19 mouse cellular contexts compared by ENCODE assay signal in genomic region chr11:96259038-96259437, GRCm38 (mm10). TPM values are rescaled to one million over a fixed set of nuclear protein-coding genes. Genes with fewer than 3 reads are reported as not detected.
DNase-seq lines count a peak whose midpoint lies in the region; ATAC-seq and TF ChIP-seq lines count a peak whose summit lies in the region.
"Had no signal": no experiment of that assay in that cellular context is flagged by ENCODE, and none has a peak within 500 bp of the region (broad histone marks: within the 10 kb centered on the region; RNA-seq: fewer than 3 reads in every experiment).

No protein-coding gene starts in this region.

- DNase-seq in adrenal gland, adult 2 months: peak; percentile 46
- DNase-seq in adrenal gland, postnatal 4 days (ENCODE audit: low spot score in 2 of 2): no peak
- DNase-seq in embryonic facial prominence, embryonic 10.5 days (ENCODE audit: low spot score): peak; percentile 8
- DNase-seq in kidney, adult 2 months: peak; percentile 90
- peak; percentile 74 to 93 for DNase-seq in kidney, postnatal 25 days
- DNase-seq in urinary bladder, postnatal 14 days (ENCODE audit: low spot score): no peak
- no peak for DNase-seq in natural killer cell, adult 2 months (ENCODE audit: low spot score in 2 of 2)
- DNase-seq: cerebellum, adult 8-10 months; gastrocnemius, postnatal 14 days; heart, postnatal 10 days; thymus, postnatal 36 days had no signal

- ATAC-seq in activated CD4-positive, CD25-positive, alpha-beta regulatory T cell, adult 4 months: no peak

- TF ChIP-seq POLR2A in kidney, adult 2 months (IDR thresholded peaks at IDR 0.05; ENCODE audit: low read depth, low read length): no peak

- no peak overlapping the region for H3K27ac ChIP-seq in embryonic facial prominence, embryonic 10.5 days (replicated peaks)
- H3K27ac ChIP-seq in kidney, adult 2 months (ENCODE audit: insufficient read depth, low read depth, low read length): 0 out of 2 replicates have a peak overlapping the region, but pooled peaks have one; percentile 3
- H3K27ac ChIP-seq: hindbrain, embryonic 15.5 days; layer of hippocampus, adult 2 months; lung, embryonic 15.5 days; stomach, postnatal 0 days had no signal

- H3K36me3 ChIP-seq in embryonic facial prominence, embryonic 10.5 days (replicated peaks): no peaks in the 10 kb centered on the region
- H3K36me3 ChIP-seq in kidney, adult 2 months (ENCODE audit: control insufficient read depth, insufficient read depth, low read length): no peaks in the 10 kb centered on the region
- H3K36me3 ChIP-seq: hindbrain, embryonic 15.5 days; lung, embryonic 15.5 days had no signal

- WGBS in embryonic facial prominence, embryonic 10.5 days: 0% methylated on average over 2 of the region's 2 CpGs
- 17% methylated on average over 2 of the region's 2 CpGs for WGBS in kidney, adult 2 months

- H3K27me3 ChIP-seq in embryonic facial prominence, embryonic 10.5 days (replicated peaks; ENCODE audit: low read depth, poor library complexity, severe bottlenecking): peaks cover 100% of the 10 kb centered on the region
- H3K27me3 ChIP-seq in kidney, adult 2 months (replicated peaks; ENCODE audit: control insufficient read depth, insufficient read depth, low read length): no peaks in the 10 kb centered on the region

- TF ChIP-seq CTCF in kidney, adult 2 months (conservative IDR thresholded peaks at IDR 0.05; ENCODE audit: insufficient read depth, insufficient read length, low read depth, low read length): no peak

- no peak overlapping the region for H3K4me3 ChIP-seq in embryonic facial prominence, embryonic 10.5 days
- H3K4me3 ChIP-seq in kidney, adult 2 months (ENCODE audit: insufficient read depth, low read depth, low read length): no peak overlapping the region
- H3K4me3 ChIP-seq: hindbrain, embryonic 15.5 days; layer of hippocampus, adult 2 months; lung, embryonic 15.5 days; megakaryocyte, embryonic 14.5 days had no signal

- H3K4me1 ChIP-seq in embryonic facial prominence, embryonic 10.5 days: peaks cover 4% of the 10 kb centered on the region; the same call in 1 of the 2 replicates
- peaks cover 41% of the 10 kb centered on the region for H3K4me1 ChIP-seq in kidney, adult 2 months (ENCODE audit: control insufficient read depth, insufficient read depth, low read length)
- H3K4me1 ChIP-seq: hindbrain, embryonic 15.5 days had no signal

- no peaks in the 10 kb centered on the region for H3K9me3 ChIP-seq in embryonic facial prominence, embryonic 10.5 days
- H3K9me3 ChIP-seq: hindbrain, embryonic 15.5 days; lung, embryonic 15.5 days; megakaryocyte, embryonic 14.5 days had no signal

RNA-seq across cellular contexts. Expression of gene Hoxb9, which starts 12.2 kb away (rescaled TPM):
- total RNA-seq in adrenal gland, adult 2 months (2021): 100 to 1,000 TPM; 183 to 377 TPM
- polyA plus RNA-seq in adrenal gland, adult 2 months (2012; rRNA removed): 156 and 180 TPM in 2 replicates
- 10 to 100 TPM; 86.0 to 93.6 TPM for total RNA-seq in adrenal gland, postnatal 4 days (2021)
- polyA plus RNA-seq in embryonic facial prominence, embryonic 10.5 days (2016; fragmentation: Nextera tagmentation; extraction: Ambion mirVana): not detected in 2 replicates
- polyA plus RNA-seq in kidney, adult 2 months (2012; rRNA removed): 27.8 and 29.6 TPM in 2 replicates
- polyA plus RNA-seq in activated CD4-positive, CD25-positive, alpha-beta regulatory T cell, adult 4 months (2017; shearing (Covaris generic)): under 1 TPM in 1 of 2 experiments, not detected in 1; 0.15 TPM
- total RNA-seq: CH12.LX; heart, postnatal 10 days; layer of hippocampus, adult 2 months; left cerebral cortex, postnatal 10 days had no signal

RNA-seq across cellular contexts. Expression of gene Hoxb8, which starts 22.7 kb away (rescaled TPM):
- total RNA-seq in adrenal gland, adult 2 months (2021): 10 to 100 TPM; 67.3 to 93.9 TPM
- polyA plus RNA-seq in adrenal gland, adult 2 months (2012; rRNA removed): 357 and 428 TPM in 2 replicates
- 10 to 100 TPM; 58.4 to 61.2 TPM for total RNA-seq in adrenal gland, postnatal 4 days (2021)
- polyA plus RNA-seq in embryonic facial prominence, embryonic 10.5 days (2016; fragmentation: Nextera tagmentation; extraction: Ambion mirVana): not detected in 2 replicates
- polyA plus RNA-seq in kidney, adult 2 months (2012; rRNA removed): 51.7 and 69.9 TPM in 2 replicates
- not detected for polyA plus RNA-seq in activated CD4-positive, CD25-positive, alpha-beta regulatory T cell, adult 4 months (2017; shearing (Covaris generic))
- total RNA-seq: CH12.LX; heart, postnatal 10 days; layer of hippocampus, adult 2 months; left cerebral cortex, postnatal 10 days had no signal

RNA-seq across cellular contexts. Expression of gene Hoxb7, which starts 27.4 kb away (rescaled TPM):
- 10 to 100 TPM; 46.4 to 46.7 TPM for total RNA-seq in adrenal gland, adult 2 months (2021)
- polyA plus RNA-seq in adrenal gland, adult 2 months (2012; rRNA removed): 48.8 and 55.9 TPM in 2 replicates
- 10 to 100 TPM; 39.4 to 49.8 TPM for total RNA-seq in adrenal gland, postnatal 4 days (2021)
- polyA plus RNA-seq in embryonic facial prominence, embryonic 10.5 days (2016; fragmentation: Nextera tagmentation; extraction: Ambion mirVana): not detected in 2 replicates
- polyA plus RNA-seq in kidney, adult 2 months (2012; rRNA removed): 15.5 and 16.5 TPM in 2 replicates
- polyA plus RNA-seq in activated CD4-positive, CD25-positive, alpha-beta regulatory T cell, adult 4 months (2017; shearing (Covaris generic)): not detected
- total RNA-seq: CH12.LX; heart, postnatal 10 days; layer of hippocampus, adult 2 months; left cerebral cortex, postnatal 10 days had no signal

RNA-seq across cellular contexts. Expression of gene Hoxb6, which starts 33.2 kb away (rescaled TPM):
- total RNA-seq in adrenal gland, adult 2 months (2021): 10 to 100 TPM; 33.0 to 72.2 TPM
- 201 and 210 TPM in 2 replicates for polyA plus RNA-seq in adrenal gland, adult 2 months (2012; rRNA removed)
- 10 to 100 TPM; 43.6 to 47.9 TPM for total RNA-seq in adrenal gland, postnatal 4 days (2021)
- 0.15 TPM in 1 of 2 replicates, not detected in the other for polyA plus RNA-seq in embryonic facial prominence, embryonic 10.5 days (2016; fragmentation: Nextera tagmentation; extraction: Ambion mirVana)
- 62.7 and 67.9 TPM in 2 replicates for polyA plus RNA-seq in kidney, adult 2 months (2012; rRNA removed)
- polyA plus RNA-seq in activated CD4-positive, CD25-positive, alpha-beta regulatory T cell, adult 4 months (2017; shearing (Covaris generic)): not detected
- total RNA-seq: heart, postnatal 10 days; layer of hippocampus, adult 2 months; left cerebral cortex, postnatal 10 days had no signal

RNA-seq across cellular contexts. Expression of gene Hoxb5, which starts 44.1 kb away (rescaled TPM):
- 10 to 100 TPM; 15.2 to 31.6 TPM for total RNA-seq in adrenal gland, adult 2 months (2021)
- 43.4 and 45.6 TPM in 2 replicates for polyA plus RNA-seq in adrenal gland, adult 2 months (2012; rRNA removed)
- total RNA-seq in adrenal gland, postnatal 4 days (2021): 10 to 100 TPM; 26.5 to 27.8 TPM
- 0.07 and 0.28 TPM in 2 replicates for polyA plus RNA-seq in embryonic facial prominence, embryonic 10.5 days (2016; fragmentation: Nextera tagmentation; extraction: Ambion mirVana)
- 7.7 and 8.4 TPM in 2 replicates for polyA plus RNA-seq in kidney, adult 2 months (2012; rRNA removed)
- polyA plus RNA-seq in activated CD4-positive, CD25-positive, alpha-beta regulatory T cell, adult 4 months (2017; shearing (Covaris generic)): not detected
- total RNA-seq: layer of hippocampus, adult 2 months; left cerebral cortex, postnatal 10 days had no signal

Comparison
In these comparisons a context has a peak if more than half of its experiments do, and no peak if none do; other contexts are left out.
1. DNase-seq: peak in adrenal gland, adult 2 months (single experiment), embryonic facial prominence, embryonic 10.5 days (single experiment), kidney, adult 2 months (single experiment) and kidney, postnatal 25 days (2 of 2); none in adrenal gland, postnatal 4 days (0 of 2), urinary bladder, postnatal 14 days (single experiment) and natural killer cell, adult 2 months (0 of 2).
2. RNA of gene Hoxb9, which starts 12.2 kb away (polyA plus RNA-seq): 156 to 180 TPM in adrenal gland, adult 2 months and 27.8 to 29.6 TPM in kidney, adult 2 months; 0.15 TPM in activated CD4-positive, CD25-positive, alpha-beta regulatory T cell, adult 4 months and not detected in embryonic facial prominence, embryonic 10.5 days; every median in the first group is over 10 times any median in the second.
3. RNA of gene Hoxb8, which starts 22.7 kb away (polyA plus RNA-seq): 357 to 428 TPM in adrenal gland, adult 2 months and 51.7 to 69.9 TPM in kidney, adult 2 months; not detected in embryonic facial prominence, embryonic 10.5 days and not detected in activated CD4-positive, CD25-positive, alpha-beta regulatory T cell, adult 4 months; every median in the first group is over 10 times any median in the second.
4. RNA of gene Hoxb7, which starts 27.4 kb away (polyA plus RNA-seq): 48.8 to 55.9 TPM in adrenal gland, adult 2 months and 15.5 to 16.5 TPM in kidney, adult 2 months; not detected in embryonic facial prominence, embryonic 10.5 days and not detected in activated CD4-positive, CD25-positive, alpha-beta regulatory T cell, adult 4 months; every median in the first group is over 10 times any median in the second.